Mouse (Mus musculus) megakaryocyte, embryonic 14.5 days (primary cell): ENCODE data around the gene Farp1. TPM values are rescaled to one million over a fixed set of nuclear protein-coding genes. Genes with fewer than 3 reads are reported as not detected.

Experiments used
- H3K27me3 ChIP-seq: replicated peaks from 2 replicates; pipeline ENCODE3; 2012; ENCODE audit warnings: inconsistent platforms
- H3K36me3 ChIP-seq: replicated peaks from 2 replicates; pipeline ENCODE3; 2012; ENCODE audit warnings: low read length, inconsistent platforms, mixed read lengths
- H3K4me1 ChIP-seq: 2 replicates; pipeline ENCODE4 v1.6.1; 2012; ENCODE audit warnings: inconsistent platforms
- H3K4me3 ChIP-seq: replicated peaks from 2 replicates; pipeline ENCODE3; 2012; ENCODE audit warnings: moderate library complexity, mild to moderate bottlenecking, inconsistent platforms
- H3K9me3 ChIP-seq: 2 replicates; pipeline ENCODE4 v1.6.1; 2012; ENCODE audit warnings: inconsistent platforms
- FLI1 ChIP-seq: IDR thresholded peaks from 2 replicates; pipeline ENCODE4 v1.6.1; 2012; ENCODE audit warnings: low read length, inconsistent platforms, mixed read lengths
- GATA1 ChIP-seq: IDR thresholded peaks from 3 replicates; pipeline ENCODE4 v1.6.1; 2012; ENCODE audit warnings: mixed read lengths, low read length, inconsistent platforms, borderline replicate concordance
- polyA plus RNA-seq: library from polyadenylated mRNA; stranded (reverse); fragments of >175 nt; gene quantifications from 2 replicates; pipeline ENCODE4 v1.2.3, GENCODE M21; 2012; ENCODE audit warnings: low replicate concordance; ENCODE audit not compliant: insufficient read depth

Gene Farp1
- polyA plus RNA-seq, 1 experiment = not detected

DNA sequence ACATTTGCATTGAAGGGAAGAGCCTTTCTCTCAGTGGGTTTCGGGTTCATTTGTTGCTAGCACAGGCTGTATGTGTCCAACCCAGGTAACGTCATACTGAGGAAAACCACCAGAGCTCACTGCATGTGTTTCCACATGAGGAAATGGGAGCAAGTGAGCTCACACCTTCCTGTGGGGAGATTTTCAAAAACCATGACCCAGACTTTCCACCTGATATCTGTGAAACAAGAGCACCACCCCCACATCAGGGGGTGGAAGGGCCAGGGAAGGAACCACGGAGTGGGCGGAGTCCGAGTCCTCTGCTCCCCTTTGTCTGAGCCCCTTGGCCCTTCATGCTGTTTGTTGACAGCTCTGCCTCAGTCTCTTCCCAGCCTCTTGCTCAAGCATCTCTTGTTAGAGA, 67.6 kb downstream of the Farp1 start:
- Histone ChIP-seq H3K27me3 (peaks cover 2% of the 10 kb centered on the region), H3K9me3 (0 out of 2 replicates have a peak, but pooled peaks cover 11% of the 10 kb centered on the region), H3K4me3 (no peak overlapping the region), H3K36me3 (no peaks in the 10 kb centered on the region), H3K4me1 (no peaks in the 10 kb centered on the region)
- no peak for TF ChIP-seq GATA1
- no peak for TF ChIP-seq FLI1

DNA sequence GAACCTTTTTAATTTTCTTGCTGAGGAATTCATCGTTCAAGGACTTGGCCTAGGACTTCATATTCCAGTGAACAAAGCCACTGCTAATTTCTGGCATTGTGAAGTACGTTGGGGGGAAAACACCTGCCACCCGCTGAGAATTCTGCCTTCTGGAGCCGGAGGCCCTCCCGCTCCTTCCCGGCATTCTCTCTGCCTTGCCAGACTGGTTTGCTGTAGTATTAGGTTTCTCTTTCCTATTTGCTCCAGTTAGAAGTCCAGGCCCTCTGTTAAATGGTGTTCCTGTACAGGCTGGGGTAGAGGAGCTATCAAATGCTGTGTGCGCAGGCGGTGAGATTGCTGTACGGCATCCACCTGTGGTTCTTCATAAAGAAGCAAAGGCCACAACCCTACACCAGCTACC, 68.5 kb downstream of the Farp1 start:
- no peak for TF ChIP-seq GATA1
- no peak for TF ChIP-seq FLI1
- Histone ChIP-seq H3K9me3 (0 out of 2 replicates have a peak, but pooled peaks cover 8% of the 10 kb centered on the region), H3K27me3 (peaks cover 2% of the 10 kb centered on the region), H3K4me3 (no peak overlapping the region), H3K36me3 (no peaks in the 10 kb centered on the region), H3K4me1 (no peaks in the 10 kb centered on the region)

DNA sequence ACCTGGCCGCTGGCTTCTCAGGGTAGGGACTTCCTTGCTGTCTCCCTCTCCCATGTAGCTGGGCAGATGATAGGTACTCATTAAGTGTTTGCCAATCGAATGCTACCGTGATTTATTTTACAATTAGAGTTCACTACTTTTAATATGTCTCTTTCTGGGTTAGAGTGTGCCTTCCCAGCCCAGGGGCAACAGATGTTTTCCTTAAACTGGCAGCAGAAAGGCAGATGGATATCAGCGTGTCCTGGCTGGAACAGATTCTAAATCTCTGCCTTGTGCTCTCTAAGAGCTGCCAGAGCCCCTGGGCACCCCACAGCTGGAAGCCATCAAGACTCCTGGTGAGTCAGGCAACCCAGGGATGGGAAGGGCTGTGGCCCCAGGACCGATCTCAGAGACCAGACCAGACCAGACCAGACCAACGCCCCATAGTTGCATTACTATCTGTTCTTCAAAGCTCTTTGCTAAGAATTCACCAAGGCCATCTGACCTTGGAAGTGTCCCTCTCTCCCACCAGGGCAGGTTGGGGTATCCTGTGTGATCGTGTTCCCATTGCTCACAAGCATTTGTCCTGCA, 69.8 kb downstream of the Farp1 start:
- Histone ChIP-seq H3K27me3 (peaks cover 2% of the 10 kb centered on the region), H3K36me3 (no peaks in the 10 kb centered on the region), H3K4me3 (no peak overlapping the region), H3K9me3 (0 out of 2 replicates have a peak, but pooled peaks cover under 1% of the 10 kb centered on the region), H3K4me1 (no peaks in the 10 kb centered on the region)
- no peak for TF ChIP-seq GATA1
- TF ChIP-seq FLI1 = no peak

DNA sequence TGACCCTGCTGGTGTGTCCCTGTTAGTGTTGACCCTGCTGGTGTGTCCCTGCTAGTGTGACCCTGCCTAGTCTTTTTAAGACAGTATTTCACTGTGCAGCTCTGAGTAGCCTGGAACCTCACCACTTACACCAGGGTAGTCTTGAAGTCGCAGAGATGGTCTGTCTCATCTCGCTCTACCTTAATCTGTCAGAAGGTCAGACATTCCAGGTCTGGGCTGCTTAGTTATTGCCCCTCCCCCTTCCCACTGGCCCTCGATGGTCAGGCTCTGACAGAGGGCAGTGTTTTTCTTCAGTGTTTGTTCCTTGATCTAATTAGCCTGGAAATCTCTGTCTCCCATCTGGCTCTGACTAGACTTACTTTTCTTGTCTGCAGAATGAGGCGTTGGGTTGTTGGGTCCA, 71.9 kb downstream of the Farp1 start:
- H3K9me3 ChIP-seq = no peaks in the 10 kb centered on the region
- peaks cover 2% of the 10 kb centered on the region for H3K27me3 ChIP-seq
- H3K36me3 ChIP-seq = no peaks in the 10 kb centered on the region
- TF ChIP-seq FLI1 (no peak), GATA1 (no peak)
- no peak overlapping the region for H3K4me3 ChIP-seq
- H3K4me1 ChIP-seq = no peaks in the 10 kb centered on the region

DNA sequence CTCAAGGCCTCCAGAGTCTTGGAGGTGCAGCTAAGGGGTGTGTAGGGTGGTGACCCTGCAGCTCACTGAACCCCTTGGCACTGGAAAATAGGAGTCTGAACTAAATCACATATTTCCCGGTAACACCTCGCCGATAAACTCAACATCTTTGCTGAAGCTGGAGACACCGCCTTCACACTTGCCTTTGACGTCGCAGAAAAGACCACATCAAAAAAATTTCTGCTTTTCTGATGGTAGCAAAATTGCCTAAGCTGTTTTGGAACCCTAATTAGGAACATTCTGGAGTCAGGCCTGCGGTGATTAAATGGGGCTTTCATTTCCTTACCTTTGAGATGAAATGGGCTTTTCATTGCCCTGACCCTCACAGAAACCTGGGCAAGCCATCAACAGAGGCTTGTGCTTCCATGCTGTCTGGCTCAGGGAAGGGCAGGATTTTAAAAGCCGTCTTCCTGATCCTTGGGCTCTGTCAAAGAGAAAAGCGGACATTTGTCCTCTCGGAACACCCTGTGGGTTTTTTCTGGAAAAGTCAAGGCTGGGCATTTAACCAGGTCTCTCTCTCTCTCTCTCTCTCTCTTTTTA, 72.8 kb downstream of the Farp1 start:
- TF ChIP-seq FLI1 (no peak), GATA1 (no peak)
- Histone ChIP-seq H3K27me3 (peaks cover 2% of the 10 kb centered on the region), H3K9me3 (no peaks in the 10 kb centered on the region), H3K36me3 (no peaks in the 10 kb centered on the region), H3K4me1 (no peaks in the 10 kb centered on the region), H3K4me3 (no peak overlapping the region)

DNA sequence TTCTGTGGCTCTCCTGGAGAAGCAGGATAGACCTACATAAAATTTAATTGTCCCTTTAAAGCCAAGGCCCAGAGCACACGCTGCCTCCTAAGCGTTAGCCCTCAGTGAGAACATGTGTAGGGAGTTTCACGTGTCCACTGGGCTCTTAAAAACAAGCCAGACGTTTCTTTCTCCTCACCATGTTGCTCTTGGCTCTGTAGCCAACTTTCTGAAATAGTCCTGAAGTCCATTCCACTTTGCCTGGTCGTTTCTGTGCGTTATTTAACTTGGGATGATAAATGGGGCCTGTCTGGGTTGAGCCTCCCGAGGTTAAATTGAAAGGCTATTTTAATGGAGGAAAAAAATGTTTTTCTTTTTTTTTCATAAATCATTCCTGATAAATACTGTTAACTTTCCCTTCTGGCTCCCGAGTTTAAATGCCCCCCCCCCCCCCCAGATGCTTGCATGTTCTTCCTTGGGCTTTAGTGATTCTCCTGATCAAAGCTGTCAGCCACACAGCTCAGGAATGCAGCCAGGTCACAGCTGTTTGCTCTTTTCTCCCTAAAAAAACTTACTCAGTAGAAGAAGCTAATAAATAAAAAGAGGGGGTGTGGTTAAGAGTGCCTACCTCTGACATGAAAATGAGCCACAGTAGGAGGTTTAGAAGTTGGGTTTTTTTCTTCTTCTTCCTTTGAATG, 73.6 kb downstream of the Farp1 start:
- peaks cover 2% of the 10 kb centered on the region for H3K27me3 ChIP-seq
- no peaks in the 10 kb centered on the region for H3K4me1 ChIP-seq
- no peaks in the 10 kb centered on the region for H3K36me3 ChIP-seq
- H3K4me3 ChIP-seq = no peak overlapping the region
- no peaks in the 10 kb centered on the region for H3K9me3 ChIP-seq
- no peak for TF ChIP-seq GATA1
- no peak for TF ChIP-seq FLI1

DNA sequence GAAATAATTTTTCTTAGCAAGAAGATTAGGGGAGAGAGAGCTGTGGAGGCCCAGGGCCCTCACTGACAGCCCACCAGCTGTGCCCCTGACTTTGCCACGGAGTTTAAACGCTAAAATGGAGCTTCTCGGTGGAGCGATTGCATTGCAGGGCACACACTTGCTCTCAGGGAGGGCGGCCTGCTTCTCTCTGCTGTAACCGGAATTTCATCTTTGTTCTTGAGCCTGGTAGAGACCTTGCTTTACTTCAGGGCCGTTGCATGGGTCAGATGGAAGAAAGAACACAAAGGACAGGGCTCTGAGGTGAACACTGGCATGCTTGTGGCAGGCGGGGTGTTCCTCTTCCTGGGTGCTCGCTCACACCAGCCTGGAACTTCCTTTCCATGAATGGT, 74.1 kb downstream of the Farp1 start:
- H3K4me3 ChIP-seq = no peak overlapping the region
- H3K36me3 ChIP-seq = no peaks in the 10 kb centered on the region
- peaks cover 2% of the 10 kb centered on the region for H3K27me3 ChIP-seq
- no peaks in the 10 kb centered on the region for H3K9me3 ChIP-seq
- H3K4me1 ChIP-seq = no peaks in the 10 kb centered on the region
- no peak for TF ChIP-seq FLI1

DNA sequence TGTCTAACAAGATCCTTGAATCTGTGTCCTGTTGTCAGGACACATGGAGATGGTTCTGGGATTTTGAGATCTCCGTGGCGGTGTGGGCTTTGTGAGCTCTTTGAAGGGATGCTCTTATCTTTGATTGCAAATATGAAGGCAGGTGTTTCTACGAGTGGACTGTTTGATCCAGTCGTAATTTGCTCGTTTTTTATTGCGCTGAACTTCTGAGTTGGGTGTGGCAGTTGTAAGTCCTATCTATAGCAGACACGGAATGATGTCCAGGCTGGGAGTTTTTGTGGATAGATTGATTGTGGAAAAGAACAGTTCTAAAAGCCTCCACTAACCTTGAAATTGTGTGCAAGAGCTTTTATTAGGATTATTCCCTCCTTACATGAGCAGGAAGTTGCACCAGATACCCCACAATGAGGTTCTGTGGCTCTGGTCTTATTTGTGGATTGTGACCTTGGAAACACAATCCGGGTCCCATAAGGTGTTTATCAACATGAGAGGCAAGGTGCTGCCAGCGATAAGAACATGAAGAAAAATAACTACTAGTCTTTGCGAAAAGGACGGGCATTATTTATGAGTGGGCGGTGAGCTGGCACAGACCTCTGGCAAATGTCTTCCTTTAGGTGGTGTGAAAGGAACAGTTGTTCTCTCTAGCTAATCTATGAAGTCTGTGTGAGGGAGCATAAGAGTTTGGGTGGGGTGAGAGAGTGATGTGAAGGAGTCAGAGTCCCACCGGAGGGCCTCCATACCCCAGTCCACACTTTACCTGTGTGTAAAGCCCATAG, 75.7 kb downstream of the Farp1 start:
- H3K36me3 ChIP-seq = no peaks in the 10 kb centered on the region
- no peaks in the 10 kb centered on the region for H3K4me1 ChIP-seq
- peaks cover 2% of the 10 kb centered on the region for H3K27me3 ChIP-seq
- TF ChIP-seq FLI1 = no peak
- no peak for TF ChIP-seq GATA1
- 0 out of 2 replicates have a peak, but pooled peaks cover 5% of the 10 kb centered on the region for H3K9me3 ChIP-seq
- no peak overlapping the region for H3K4me3 ChIP-seq

DNA sequence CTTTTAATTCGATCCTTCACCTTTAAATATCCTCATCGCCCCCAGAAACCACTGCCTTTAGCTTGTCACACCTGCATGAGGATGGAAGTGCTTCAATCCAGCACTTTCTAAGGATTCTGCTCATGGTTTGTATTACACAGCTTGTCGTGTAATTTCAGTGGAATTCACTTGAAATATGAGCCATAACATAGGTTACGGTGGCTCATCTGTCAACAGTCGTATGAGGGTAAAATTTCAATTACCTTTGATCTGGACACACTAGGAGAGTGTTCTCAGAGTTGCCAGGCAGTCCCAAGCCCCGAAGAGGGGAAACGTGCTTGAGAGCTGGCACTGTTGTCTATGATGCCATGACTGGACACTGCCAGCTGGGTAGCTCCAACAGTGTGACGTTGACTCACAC, 77.1 kb downstream of the Farp1 start:
- Histone ChIP-seq H3K4me1 (no peaks in the 10 kb centered on the region), H3K4me3 (peak overlapping the region; percentile 44), H3K27me3 (no peaks in the 10 kb centered on the region)

More for the DNA sequence above, 77.1 kb downstream of the Farp1 start:
- Histone ChIP-seq H3K9me3 (0 out of 2 replicates have a peak, but pooled peaks cover 5% of the 10 kb centered on the region), H3K36me3 (no peaks in the 10 kb centered on the region)
- TF ChIP-seq GATA1 (no peak), FLI1 (no peak)
